Mouse (Mus musculus) heart, adult 2 months (tissue): ENCODE measurements at regions not wholly inside any gene's neighbourhood (a gene's known extent, or its start where the extent isn't known, plus 50 kb on each side); places are given as distances from the start of the nearest gene placed in this dataset.

Experiments used
- CTCF ChIP-seq: fragments of 200-600 bp; IDR thresholded peaks from 2 replicates; pipeline ENCODE4 v1.8.1; 2022; ENCODE audit warnings: antibody characterized with exemption, mild to moderate bottlenecking, moderate library complexity
- EP300 ChIP-seq: fragments of 200-500 bp; IDR thresholded peaks from 2 replicates; pipeline ENCODE4 v1.6.1; 2011; ENCODE audit warnings: low read depth, low read length, control low read depth; ENCODE audit not compliant: insufficient read depth
- POLR2A ChIP-seq: fragments of 200-500 bp; IDR thresholded peaks from 2 replicates; pipeline ENCODE4 v1.6.1; 2011; ENCODE audit warnings: mild to moderate bottlenecking, low read depth, low read length, control low read depth; ENCODE audit not compliant: insufficient read depth

GRCm38 (mm10) chr14:58714856-58715255, 427.8 kb downstream of the 1700129C05Rik start:
- no peak for TF ChIP-seq CTCF
- no peak for TF ChIP-seq POLR2A
- no peak for TF ChIP-seq EP300
